Mouse (Mus musculus) hindbrain, postnatal 0 days (tissue): ENCODE data around the gene Prkar1a. TPM values are rescaled to one million over a fixed set of nuclear protein-coding genes. Genes with fewer than 3 reads are reported as not detected.
A peak's percentile ranks its signal among the peaks of the same experiment; 100 is the strongest.

ENCODE experiments used
- ATAC-seq: fragments of 200-750 bp; cut with Nextera tagmentation; 2 replicates; pipeline ENCODE4 v1.8.0; 2017; ENCODE audit warnings: mild to moderate bottlenecking, moderate TSS enrichment, moderate library complexity
- DNase-seq: peaks from one replicate; pipeline ENCODE4 v3.0.0-alpha.2; 2015; ENCODE audit warnings: low spot score
- H3K27ac ChIP-seq: fragments of 300-500 bp; sonication (generic); 2 replicates; pipeline ENCODE4 v1.5.1; 2014; ENCODE audit warnings: mild to moderate bottlenecking
- H3K27me3 ChIP-seq: fragments of 300-500 bp; sonication (generic); 2 replicates; pipeline ENCODE4 v1.6.1; 2014; ENCODE audit warnings: low read length, mixed read lengths; ENCODE audit not compliant: insufficient read depth
- H3K36me3 ChIP-seq: fragments of 300-500 bp; sonication (generic); 2 replicates; pipeline ENCODE4 v1.6.1; 2014; ENCODE audit warnings: low read length, mixed read lengths; ENCODE audit not compliant: insufficient read depth
- H3K4me1 ChIP-seq: fragments of 300-500 bp; sonication (generic); 2 replicates; pipeline ENCODE4 v1.6.1; 2014; ENCODE audit warnings: antibody characterized with exemption, low read length, mixed read lengths; ENCODE audit not compliant: insufficient read depth
- H3K4me2 ChIP-seq: fragments of 300-500 bp; sonication (generic); 2 replicates; pipeline ENCODE4 v1.6.1; 2014; ENCODE audit warnings: low read depth, mild to moderate bottlenecking, low read length, moderate library complexity, mixed read lengths
- H3K4me3 ChIP-seq: fragments of 300-500 bp; sonication (generic); 2 replicates; pipeline ENCODE4 v1.5.1; 2014; ENCODE audit warnings: low read length
- H3K9ac ChIP-seq: fragments of 300-500 bp; sonication (generic); replicated peaks from 2 replicates; pipeline ENCODE4 v1.6.1; 2014; ENCODE audit warnings: mild to moderate bottlenecking, low read length, moderate library complexity, mixed read lengths
- H3K9me3 ChIP-seq: fragments of 300-500 bp; sonication (generic); 2 replicates; pipeline ENCODE4 v1.6.1; 2016; ENCODE audit warnings: low read length, mixed read lengths
- CTCF ChIP-seq: IDR thresholded peaks from 2 replicates; pipeline ENCODE4 v1.5.1; 2016; ENCODE audit warnings: antibody characterized with exemption, control low read depth, low read depth
- WGBS: fragments of 180-500 bp; shearing (Covaris S2); extraction: QIAGEN DNeasy Blood & Tissue Kit; methylation state at CpG from one replicate; pipeline ENCODE4 v1.1.7; 2014; 5-methylcytosine and 5-hydroxymethylcytosine counted together
- polyA plus RNA-seq: library from polyadenylated mRNA; unstranded; fragments of >200 nt; fragmentation: Nextera tagmentation; extraction: Ambion mirVana; gene quantifications from 2 replicates; pipeline ENCODE4 v1.2.1, GENCODE M21; 2015
- total RNA-seq: library from RNA; depleted of rRNA; stranded (reverse); fragments of >200 nt; gene quantifications from 2 replicates; pipeline ENCODE4 v1.2.3, GENCODE M21; 2014

Gene Prkar1a
- total and polyA plus RNA-seq, 2 experiments from 2014 or later: 190 to 435 TPM

DNA sequence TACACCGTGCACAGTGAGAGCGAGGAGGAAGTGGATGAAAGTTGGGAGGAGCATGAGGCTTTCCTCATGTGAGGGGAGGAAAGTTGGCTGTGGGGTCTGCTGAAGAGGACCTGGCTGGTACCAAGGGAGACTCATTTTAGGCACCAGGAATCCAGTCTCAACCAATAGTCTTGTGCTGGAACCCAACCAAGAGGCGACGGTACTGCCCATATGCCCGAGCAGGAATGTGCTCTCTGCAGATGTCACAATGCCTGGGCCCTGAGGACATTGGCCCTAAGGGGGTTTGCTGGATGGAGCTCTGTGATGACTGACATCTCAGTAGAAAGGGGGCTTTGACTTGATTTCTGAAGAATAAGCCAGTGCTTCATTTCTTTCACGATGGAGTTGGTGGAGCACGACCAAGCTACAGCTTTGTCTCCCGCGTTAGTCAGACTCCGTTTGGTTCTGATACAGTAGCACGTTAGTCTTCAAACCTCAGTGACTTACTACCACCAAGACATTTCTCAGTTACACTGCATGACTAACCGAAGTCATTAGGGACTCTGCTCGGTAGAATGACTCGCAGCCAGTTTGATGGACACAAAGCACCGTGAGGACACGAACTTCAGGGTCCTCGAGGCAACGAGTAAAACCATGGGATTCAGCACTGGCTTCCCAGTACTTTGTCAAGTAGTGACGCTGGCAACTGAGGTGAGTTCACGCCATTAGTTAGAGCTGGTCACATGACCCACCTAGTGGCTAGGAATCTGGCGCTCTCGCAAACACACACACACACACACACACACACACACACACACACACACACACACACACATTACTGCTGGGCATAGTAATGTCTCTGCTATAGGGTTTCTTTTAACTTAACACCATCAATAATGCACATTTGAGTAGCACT, 55.4 kb downstream of the Prkar1a start:
- WGBS: 65% methylated on average over 22 of the region's 22 CpGs
- Histone ChIP-seq H3K4me3 (no peak overlapping the region), H3K27ac (no peak overlapping the region), H3K4me2 (no peak overlapping the region), H3K27me3 (no peaks in the 10 kb centered on the region), H3K36me3 (no peaks in the 10 kb centered on the region), H3K9me3 (no peaks in the 10 kb centered on the region), H3K4me1 (peaks cover 6% of the 10 kb centered on the region; the same call in 1 of the 2 replicates), H3K9ac (no peak overlapping the region)
- no peak for ATAC-seq
- DNase-seq: no peak
- no peak for TF ChIP-seq CTCF

DNA sequence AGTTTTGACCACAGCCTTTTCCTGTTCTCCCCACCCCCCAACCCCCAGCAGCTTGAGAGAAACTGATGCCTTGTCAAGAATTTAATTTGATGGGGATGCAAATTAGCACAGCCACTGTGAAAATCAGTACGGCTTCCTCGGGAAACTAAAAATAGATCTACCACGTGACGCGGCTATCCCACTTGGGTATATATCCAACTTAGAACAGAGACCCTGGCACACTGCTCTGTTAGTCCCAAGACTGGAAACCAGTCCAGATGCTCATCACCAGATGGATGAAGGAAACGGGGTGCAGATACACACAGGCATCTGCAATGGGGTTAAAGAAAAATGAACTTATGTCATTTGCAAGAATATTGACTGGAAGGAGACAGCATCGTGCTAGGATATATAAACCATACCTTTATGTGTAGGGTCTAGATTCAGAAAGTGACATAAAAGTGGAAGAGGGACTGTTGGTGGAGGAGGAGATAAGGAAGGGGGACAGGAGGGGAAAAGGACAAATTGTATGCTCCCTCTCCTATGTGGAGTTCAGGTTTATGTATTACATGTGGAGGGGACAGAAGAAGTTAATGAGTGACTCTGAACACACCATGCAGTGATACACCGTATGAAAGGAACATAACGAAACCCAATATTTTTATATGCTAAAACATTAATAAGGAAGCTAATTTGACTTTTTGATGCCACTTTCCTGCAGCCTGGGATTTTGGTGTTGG, 56.3 kb downstream of the Prkar1a start:
- no peak for ATAC-seq
- no peak overlapping the region for H3K27ac ChIP-seq
- H3K9ac ChIP-seq: no peak overlapping the region
- no peak overlapping the region for H3K4me3 ChIP-seq
- no peaks in the 10 kb centered on the region for H3K27me3 ChIP-seq
- TF ChIP-seq CTCF: no peak
- H3K4me2 ChIP-seq: no peak overlapping the region
- WGBS: 54% methylated on average over 9 of the region's 9 CpGs
- H3K36me3 ChIP-seq: no peaks in the 10 kb centered on the region
- DNase-seq: peak; percentile 47
- no peaks in the 10 kb centered on the region for H3K9me3 ChIP-seq
- H3K4me1 ChIP-seq: peaks cover 6% of the 10 kb centered on the region; the same call in 1 of the 2 replicates

DNA sequence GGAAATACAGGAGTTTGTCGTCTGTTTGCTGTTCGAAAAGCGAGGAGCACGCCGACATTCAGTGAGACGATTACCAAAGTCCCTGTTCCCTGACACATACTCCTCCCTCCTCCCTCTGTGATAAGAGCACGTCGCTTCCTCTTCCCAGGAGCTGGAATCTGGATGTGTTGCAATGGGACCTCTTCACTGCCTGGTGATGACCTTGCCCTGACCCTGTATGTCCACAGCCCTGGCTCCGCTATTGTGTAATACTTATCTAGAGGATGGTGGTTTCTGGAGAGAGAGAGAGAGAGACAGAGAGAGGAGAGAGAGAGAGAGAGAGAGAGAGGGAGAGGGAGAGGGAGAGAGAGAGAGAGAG, 56.8 kb downstream of the Prkar1a start:
- Histone ChIP-seq H3K36me3 (no peaks in the 10 kb centered on the region), H3K4me2 (no peak overlapping the region), H3K4me1 (peaks cover 6% of the 10 kb centered on the region; the same call in 1 of the 2 replicates), H3K9me3 (no peaks in the 10 kb centered on the region), H3K27ac (no peak overlapping the region), H3K4me3 (no peak overlapping the region), H3K27me3 (no peaks in the 10 kb centered on the region), H3K9ac (no peak overlapping the region)
- 76% methylated on average over 9 of the region's 9 CpGs for WGBS
- no peak for TF ChIP-seq CTCF
- ATAC-seq (no peak), DNase-seq (no peak)

DNA sequence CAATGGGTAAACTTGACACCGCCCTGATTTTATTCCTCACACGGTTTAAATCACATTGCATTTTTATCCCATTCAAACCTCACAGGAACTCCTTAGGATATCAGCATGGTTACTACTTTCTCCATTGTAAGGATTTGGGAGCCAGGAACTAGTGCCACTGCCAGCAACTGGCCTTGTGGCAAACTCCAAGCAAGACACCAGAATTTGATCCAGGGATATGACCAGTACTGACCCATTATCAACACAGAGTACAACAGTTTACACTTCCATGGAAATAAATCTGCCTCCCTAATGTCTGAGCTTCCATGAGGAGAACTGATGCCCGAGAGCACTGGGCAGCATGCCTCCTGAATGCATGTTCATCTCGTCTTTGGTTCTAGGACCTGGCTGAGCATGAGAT, 57.4 kb downstream of the Prkar1a start:
- Histone ChIP-seq H3K27ac (no peak overlapping the region), H3K9ac (no peak overlapping the region), H3K27me3 (no peaks in the 10 kb centered on the region), H3K36me3 (no peaks in the 10 kb centered on the region), H3K4me2 (no peak overlapping the region), H3K9me3 (no peaks in the 10 kb centered on the region), H3K4me1 (peaks cover 6% of the 10 kb centered on the region; the same call in 1 of the 2 replicates), H3K4me3 (no peak overlapping the region)
- no peak for DNase-seq
- ATAC-seq: no peak
- 83% methylated on average over 4 of the region's 4 CpGs for WGBS
- no peak for TF ChIP-seq CTCF

DNA sequence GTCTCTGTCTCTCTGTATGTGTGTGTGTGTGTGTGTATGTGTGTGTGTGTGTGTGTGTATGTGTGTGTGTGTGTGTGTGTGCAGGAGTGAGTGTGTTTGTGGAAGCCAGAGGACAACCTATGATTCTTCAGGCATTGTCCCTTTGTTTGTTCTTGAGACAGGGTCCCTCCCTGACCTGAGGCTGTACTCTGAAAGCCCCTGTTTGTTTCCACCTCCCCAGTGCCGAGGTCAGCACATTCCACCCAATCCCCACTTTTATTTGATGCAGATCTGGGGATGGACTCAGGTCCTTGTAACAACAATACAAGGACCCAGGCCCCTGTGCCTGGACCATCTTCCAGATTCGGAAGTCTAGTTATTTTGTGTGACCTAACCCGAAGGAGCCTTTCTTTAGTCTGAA, 58.2 kb downstream of the Prkar1a start:
- ATAC-seq (no peak), DNase-seq (no peak)
- no peak for TF ChIP-seq CTCF
- Histone ChIP-seq H3K4me3 (no peak overlapping the region), H3K4me1 (peaks cover 6% of the 10 kb centered on the region; the same call in 1 of the 2 replicates), H3K27ac (no peak overlapping the region), H3K4me2 (no peak overlapping the region), H3K9ac (no peak overlapping the region), H3K9me3 (no peaks in the 10 kb centered on the region), H3K36me3 (no peaks in the 10 kb centered on the region), H3K27me3 (no peaks in the 10 kb centered on the region)
- 76% methylated on average over 3 of the region's 3 CpGs for WGBS

DNA sequence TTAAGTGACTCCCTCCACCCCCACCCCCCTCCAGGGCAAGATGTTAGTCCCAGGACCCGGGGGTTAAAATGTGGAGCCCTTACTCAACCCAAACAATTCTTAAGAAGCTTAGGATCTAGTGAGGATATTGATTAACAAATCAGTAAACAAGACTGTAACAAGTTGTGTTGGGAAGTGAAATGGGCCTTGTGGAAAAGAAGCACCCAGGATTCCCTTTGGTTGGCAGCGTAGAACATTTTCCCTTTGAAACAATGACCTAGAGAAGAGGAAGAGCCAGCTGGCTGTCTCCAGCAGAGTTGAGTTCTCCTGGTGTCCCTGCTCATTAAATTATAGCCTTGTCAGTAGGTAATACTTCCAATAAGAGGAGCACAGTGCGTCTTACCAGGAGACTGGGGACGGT, 59.6 kb downstream of the Prkar1a start:
- no peaks in the 10 kb centered on the region for H3K27me3 ChIP-seq
- 90% methylated on average over 4 of the region's 4 CpGs for WGBS
- no peak for TF ChIP-seq CTCF
- H3K4me2 ChIP-seq: no peak overlapping the region
- DNase-seq: no peak
- H3K9ac ChIP-seq: no peak overlapping the region
- no peak overlapping the region for H3K27ac ChIP-seq
- H3K36me3 ChIP-seq: no peaks in the 10 kb centered on the region
- peaks cover 6% of the 10 kb centered on the region; the same call in 1 of the 2 replicates for H3K4me1 ChIP-seq
- H3K9me3 ChIP-seq: no peaks in the 10 kb centered on the region
- H3K4me3 ChIP-seq: no peak overlapping the region
- no peak for ATAC-seq
